8 mouse cellular contexts compared by ENCODE assay signal in the genomic region with DNA sequence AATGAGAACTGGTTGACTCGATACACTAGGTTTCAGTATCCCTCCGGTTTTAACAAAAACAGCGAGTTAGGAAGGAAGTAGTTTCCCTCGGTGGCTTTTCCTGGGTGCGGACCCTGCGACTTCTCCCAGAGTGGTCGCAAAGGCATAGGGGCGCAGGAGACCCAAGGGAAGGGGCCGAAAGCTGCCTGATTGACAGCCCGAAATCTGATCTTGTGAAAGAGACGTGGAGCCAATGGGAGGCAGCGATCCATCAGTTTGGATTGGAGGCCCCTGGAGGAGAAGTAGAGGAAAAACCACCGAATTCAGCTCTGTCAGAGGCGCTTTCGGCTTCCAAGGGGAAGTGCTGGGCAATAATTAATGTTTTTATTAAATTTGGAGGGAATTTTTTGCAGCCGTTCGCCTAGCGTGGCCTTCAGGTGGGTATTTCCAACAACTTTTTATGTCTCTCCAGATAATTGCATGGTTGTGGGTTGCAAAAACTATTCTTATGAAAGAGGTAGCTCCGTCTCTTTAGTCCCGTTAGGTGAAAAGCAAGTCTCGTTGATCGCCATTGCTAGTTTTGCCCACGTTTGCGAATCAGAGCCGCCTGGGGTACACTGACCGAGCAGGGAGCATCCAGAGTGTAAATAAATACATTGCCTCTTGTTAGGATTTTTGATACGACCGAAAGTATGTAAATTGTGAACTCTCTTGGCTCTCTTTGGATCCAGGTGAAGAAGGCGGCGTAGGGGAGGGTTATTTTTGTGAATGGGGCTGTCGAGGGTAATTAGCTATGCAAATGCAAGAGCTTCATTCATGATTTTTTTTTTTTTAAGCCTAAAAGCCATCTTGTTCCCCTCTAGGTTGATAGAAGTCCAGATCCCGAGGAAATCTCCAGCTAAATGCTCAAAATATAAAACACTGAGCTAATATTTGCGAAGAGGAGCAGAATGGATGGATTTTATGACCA. TPM values are rescaled to one million over a fixed set of nuclear protein-coding genes. Genes with fewer than 3 reads are reported as not detected.
DNase-seq lines count a peak whose midpoint lies in the region; ATAC-seq and TF ChIP-seq lines count a peak whose summit lies in the region.

No protein-coding gene starts in this region.

- no peaks in the 10 kb centered on the region for H3K4me1 ChIP-seq in bone marrow, adult 2 months (ENCODE audit: control insufficient read depth, insufficient read depth, low read length)
- no peaks in the 10 kb centered on the region for H3K4me1 ChIP-seq in embryonic fibroblast, embryonic 13.5 days (ENCODE audit: control insufficient read depth, insufficient read depth, low read length)
- H3K4me1 ChIP-seq in heart, embryonic 12.5 days (replicated peaks), result peaks cover 5% of the 10 kb centered on the region; the same call in 1 of the 2 replicates
- peaks cover 8% of the 10 kb centered on the region; the same call in 1 of the 2 replicates for H3K4me1 ChIP-seq in kidney, embryonic 15.5 days
- 0 out of 2 replicates have a peak, but pooled peaks cover 9% of the 10 kb centered on the region for H3K4me1 ChIP-seq in liver, embryonic 12.5 days
- H3K4me1 ChIP-seq in stomach, postnatal 0 days (replicated peaks; ENCODE audit: control insufficient read depth, insufficient read depth), result no peaks in the 10 kb centered on the region

- ATAC-seq in heart, embryonic 12.5 days (ENCODE audit: insufficient number of reproducible peaks, low FRiP score), result 0 out of 2 replicates have a peak, but pooled peaks have one; percentile 23
- ATAC-seq in kidney, embryonic 15.5 days (replicated peaks; ENCODE audit: low FRiP score), result peak; percentile 48
- ATAC-seq in liver, embryonic 12.5 days, result 0 out of 2 replicates have a peak, but pooled peaks have one; percentile 8
- no peak for ATAC-seq in stomach, postnatal 0 days (ENCODE audit: low FRiP score, low TSS enrichment)

- peak overlapping the region; percentile 74 for H3K9ac ChIP-seq in heart, embryonic 12.5 days
- H3K9ac ChIP-seq in kidney, embryonic 15.5 days, result peak overlapping the region; percentile 38
- H3K9ac ChIP-seq in liver, embryonic 12.5 days, result 0 out of 2 replicates have a peak overlapping the region, but pooled peaks have one; percentile 31
- peak overlapping the region; percentile 64 for H3K9ac ChIP-seq in stomach, postnatal 0 days (ENCODE audit: low read length)

- WGBS in bone marrow, adult 2 months, result under 1% methylated on average over 33 of the region's 33 CpGs
- WGBS in heart, embryonic 12.5 days, result under 1% methylated on average over 33 of the region's 33 CpGs
- WGBS in kidney, embryonic 15.5 days, result under 1% methylated on average over 33 of the region's 33 CpGs
- under 1% methylated on average over 33 of the region's 33 CpGs for WGBS in liver, embryonic 12.5 days (ENCODE audit: insufficient replicate concordance)
- WGBS in stomach, postnatal 0 days, result under 1% methylated on average over 33 of the region's 33 CpGs

- DNase-seq in CD4-positive helper T cell, adult 2 months (ENCODE audit: low read depth, low spot score), result peak; percentile 15
- peak; percentile 55 for DNase-seq in stomach, postnatal 0 days (ENCODE audit: low spot score)

- no peaks in the 10 kb centered on the region for H3K27me3 ChIP-seq in heart, embryonic 12.5 days (replicated peaks)
- H3K27me3 ChIP-seq in kidney, embryonic 15.5 days, result no peaks in the 10 kb centered on the region
- no peaks in the 10 kb centered on the region for H3K27me3 ChIP-seq in liver, embryonic 12.5 days (replicated peaks)
- H3K27me3 ChIP-seq in myocyte (ENCODE audit: control insufficient read depth, insufficient read depth, insufficient read length), result no peaks in the 10 kb centered on the region
- H3K27me3 ChIP-seq in stomach, postnatal 0 days (ENCODE audit: control insufficient read depth, insufficient read depth, low read length), result no peaks in the 10 kb centered on the region

- peak overlapping the region; percentile 92 for H3K4me2 ChIP-seq in heart, embryonic 12.5 days
- peak overlapping the region; percentile 96 for H3K4me2 ChIP-seq in kidney, embryonic 15.5 days
- peak overlapping the region; percentile 76 for H3K4me2 ChIP-seq in liver, embryonic 12.5 days
- H3K4me2 ChIP-seq in myocyte (ENCODE audit: low read depth), result peak overlapping the region; percentile 74
- H3K4me2 ChIP-seq in stomach, postnatal 0 days (replicated peaks; ENCODE audit: low read depth), result peak overlapping the region; percentile 94

- H3ac ChIP-seq in myocyte (ENCODE audit: control insufficient read depth, insufficient read length), result no peak overlapping the region

- no peak for TF ChIP-seq EP300 in stomach, postnatal 0 days (optimal IDR thresholded peaks at IDR 0.05)

- H3K4me3 ChIP-seq in bone marrow, adult 2 months (replicated peaks; ENCODE audit: control insufficient read depth, low read depth, low read length), result peak overlapping the region; percentile 70
- peak overlapping the region; percentile 73 for H3K4me3 ChIP-seq in embryonic fibroblast, embryonic 13.5 days (ENCODE audit: insufficient read depth, low read length)
- H3K4me3 ChIP-seq in heart, embryonic 12.5 days, result peak overlapping the region; percentile 68
- H3K4me3 ChIP-seq in kidney, embryonic 15.5 days (replicated peaks), result peak overlapping the region; percentile 56
- peak overlapping the region; percentile 54 for H3K4me3 ChIP-seq in liver, embryonic 12.5 days
- peak overlapping the region; percentile 58 for H3K4me3 ChIP-seq in myocyte
- H3K4me3 ChIP-seq in stomach, postnatal 0 days (ENCODE audit: low read depth, low read length), result peak overlapping the region; percentile 68

- TF ChIP-seq POLR2A in bone marrow, adult 2 months (IDR thresholded peaks at IDR 0.05; ENCODE audit: borderline replicate concordance, control insufficient read depth, low read depth, low read length), result no peak
- TF ChIP-seq POLR2A in embryonic fibroblast, embryonic 13.5 days (IDR thresholded peaks at IDR 0.05; ENCODE audit: low read depth, low read length), result no peak
- TF ChIP-seq POLR2A in myocyte (IDR thresholded peaks at IDR 0.05; ENCODE audit: insufficient read length, low read depth), result peak; percentile 16

- H3K79me2 ChIP-seq in myocyte (ENCODE audit: control insufficient read depth, insufficient read depth), result no peaks in the 10 kb centered on the region

- TF ChIP-seq CTCF in bone marrow, adult 2 months (IDR thresholded peaks at IDR 0.05; ENCODE audit: control insufficient read depth, insufficient read depth, low read length), result no peak
- no peak for TF ChIP-seq CTCF in embryonic fibroblast, embryonic 13.5 days (IDR thresholded peaks at IDR 0.05; ENCODE audit: borderline replicate concordance, insufficient read depth, low read length)
- TF ChIP-seq CTCF in stomach, postnatal 0 days (IDR thresholded peaks at IDR 0.05; ENCODE audit: low read depth), result peak; percentile 59

- no peak overlapping the region for H3K27ac ChIP-seq in bone marrow, adult 2 months (ENCODE audit: control insufficient read depth, insufficient read depth, low read depth, low read length, poor library complexity)
- peak overlapping the region; percentile 47; the same call in 1 of the 2 replicates for H3K27ac ChIP-seq in embryonic fibroblast, embryonic 13.5 days (ENCODE audit: insufficient read depth, low read length)
- peak overlapping the region; percentile 94 for H3K27ac ChIP-seq in heart, embryonic 12.5 days (ENCODE audit: poor library complexity, severe bottlenecking)
- peak overlapping the region; percentile 97 for H3K27ac ChIP-seq in kidney, embryonic 15.5 days
- peak overlapping the region; percentile 30; the same call in 1 of the 2 replicates for H3K27ac ChIP-seq in liver, embryonic 12.5 days
- peak overlapping the region; percentile 94 for H3K27ac ChIP-seq in stomach, postnatal 0 days (replicated peaks)

- no peaks in the 10 kb centered on the region for H3K9me3 ChIP-seq in heart, embryonic 12.5 days (replicated peaks)
- H3K9me3 ChIP-seq in kidney, embryonic 15.5 days (replicated peaks), result no peaks in the 10 kb centered on the region
- no peaks in the 10 kb centered on the region for H3K9me3 ChIP-seq in liver, embryonic 12.5 days (replicated peaks)
- H3K9me3 ChIP-seq in stomach, postnatal 0 days (ENCODE audit: control insufficient read depth, low read length), result no peaks in the 10 kb centered on the region

- no peaks in the 10 kb centered on the region for H3K36me3 ChIP-seq in heart, embryonic 12.5 days
- H3K36me3 ChIP-seq in kidney, embryonic 15.5 days, result no peaks in the 10 kb centered on the region
- no peaks in the 10 kb centered on the region for H3K36me3 ChIP-seq in liver, embryonic 12.5 days
- H3K36me3 ChIP-seq in myocyte (ENCODE audit: control insufficient read depth, insufficient read depth), result no peaks in the 10 kb centered on the region
- no peaks in the 10 kb centered on the region for H3K36me3 ChIP-seq in stomach, postnatal 0 days (ENCODE audit: control insufficient read depth, insufficient read depth, low read length)

TF ChIP-seq in myocyte, 11 proteins besides CTCF, POLR2A, EP300 and RAD21:
- TF ChIP-seq TCF12 (IDR thresholded peaks at IDR 0.05; ENCODE audit: insufficient read depth, poor library complexity, severe bottlenecking), result no peak
- no peak for TF ChIP-seq CEBPB (IDR thresholded peaks at IDR 0.05; ENCODE audit: insufficient read depth, poor library complexity, severe bottlenecking)
- TF ChIP-seq MYOG (IDR thresholded peaks at IDR 0.05; ENCODE audit: control insufficient read depth in 1 of 3, insufficient read depth in 1 of 3, insufficient read length in 2 of 3, low read depth in 2 of 3), result no peak
- TF ChIP-seq SRF (IDR thresholded peaks at IDR 0.05; ENCODE audit: control insufficient read depth, insufficient read length, low read depth), result no peak
- TF ChIP-seq REST (IDR thresholded peaks at IDR 0.05; ENCODE audit: insufficient read depth, insufficient read length), result no peak
- TF ChIP-seq TCF3 (IDR thresholded peaks at IDR 0.05; ENCODE audit: insufficient read length, low read depth), result no peak
- TF ChIP-seq MYOD1 (IDR thresholded peaks at IDR 0.05; ENCODE audit: control insufficient read depth in 1 of 3, insufficient read length in 2 of 3, low read depth in 2 of 3), result no peak
- no peak for TF ChIP-seq E2F4 (IDR thresholded peaks at IDR 0.05; ENCODE audit: insufficient read depth)
- TF ChIP-seq USF1 (IDR thresholded peaks at IDR 0.05; ENCODE audit: low read depth), result no peak

RNA-seq across cellular contexts. Expression of a gene that starts 1.1 kb away (rescaled TPM):
- 2.3 and 2.5 TPM in 2 replicates for polyA plus RNA-seq in bone marrow, adult 2 months (2011; ENCODE audit: insufficient read depth, insufficient read length, low replicate concordance, missing spikeins)
- 2.4 and 5.7 TPM in 2 replicates for polyA plus RNA-seq in embryonic fibroblast, embryonic 13.5 days (2011; ENCODE audit: insufficient read length, low read depth, missing spikeins)
- polyA plus RNA-seq in heart, embryonic 12.5 days (2016; fragmentation: Nextera tagmentation; extraction: Ambion mirVana), result 29.2 and 32.4 TPM in 2 replicates
- polyA plus RNA-seq in kidney, embryonic 15.5 days (2015; fragmentation: Nextera tagmentation; extraction: Ambion mirVana), result 12.7 and 17.3 TPM in 2 replicates
- 1.1 and 1.2 TPM in 2 replicates for polyA plus RNA-seq in liver, embryonic 12.5 days (2016; fragmentation: Nextera tagmentation; extraction: Ambion mirVana)
- polyA plus RNA-seq in myocyte (2012; fragmentation: generic; extraction: Trizol), result 4.4 TPM
- polyA plus RNA-seq in stomach, postnatal 0 days (2015; fragmentation: Nextera tagmentation; extraction: Ambion mirVana), result 20.7 and 20.9 TPM in 2 replicates
